Mouse (Mus musculus) embryonic fibroblast, embryonic 13.5 days (primary cell): ENCODE results near the gene Golim4. TPM values are rescaled to one million over a fixed set of nuclear protein-coding genes. Genes with fewer than 3 reads are reported as not detected.

ENCODE experiments used
- H3K27ac ChIP-seq: 2 replicates; pipeline ENCODE4 v1.5.1; 2012; ENCODE audit warnings: low read length, control low read depth, inconsistent platforms; ENCODE audit not compliant: insufficient read depth
- H3K4me1 ChIP-seq: 2 replicates; pipeline ENCODE4 v1.6.1; 2011; ENCODE audit warnings: low read length; ENCODE audit not compliant: control insufficient read depth, insufficient read depth
- H3K4me3 ChIP-seq: 2 replicates; pipeline ENCODE4 v1.5.1; 2011; ENCODE audit warnings: mild to moderate bottlenecking, control low read depth, low read length; ENCODE audit not compliant: insufficient read depth
- CTCF ChIP-seq: IDR thresholded peaks from 2 replicates; pipeline ENCODE4 v1.5.1; 2011; ENCODE audit warnings: mild to moderate bottlenecking, control low read depth, low read length, moderate library complexity, borderline replicate concordance; ENCODE audit not compliant: insufficient read depth
- POLR2A ChIP-seq: IDR thresholded peaks from 2 replicates; pipeline ENCODE4 v1.6.1; 2011; ENCODE audit warnings: low read depth, mild to moderate bottlenecking, control low read depth, low read length, moderate library complexity
- polyA plus RNA-seq: library from polyadenylated mRNA; stranded (reverse); fragments of >200 nt; gene quantifications from 2 replicates; pipeline ENCODE4 v1.2.4, GENCODE M21; 2011; ENCODE audit warnings: low read depth; ENCODE audit not compliant: missing spikeins, insufficient read length

Golim4 gene
- polyA plus RNA-seq, 1 experiment: 125 TPM

GRCm38 (mm10) chr3:75889323-75889722 lies 67.4 kb downstream of the Golim4 start:
- H3K4me1 ChIP-seq: no peaks in the 10 kb centered on the region
- TF ChIP-seq POLR2A (no peak), CTCF (no peak)
- no peak overlapping the region for H3K27ac ChIP-seq
- no peak overlapping the region for H3K4me3 ChIP-seq

DNA sequence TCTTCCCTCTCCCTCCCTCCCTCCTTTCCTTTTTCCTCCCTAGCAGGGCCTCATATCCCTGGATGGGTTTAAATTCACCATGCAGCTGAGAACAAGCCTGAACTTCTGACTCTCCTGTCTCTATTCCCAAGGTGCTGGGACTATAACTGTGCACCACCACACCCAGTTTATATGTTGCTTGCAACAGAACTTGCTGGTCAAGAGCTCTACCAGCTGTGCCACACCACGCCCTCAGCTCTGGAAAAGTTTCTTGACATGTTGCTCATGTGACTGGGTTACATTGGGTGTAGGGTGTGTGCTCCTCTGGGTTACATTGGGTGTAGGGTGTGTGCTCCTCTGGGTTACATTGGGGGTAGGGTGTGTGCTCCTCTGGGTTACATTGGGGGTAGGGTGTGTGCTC lies 75.2 kb downstream of the Golim4 start:
- no peak overlapping the region for H3K4me3 ChIP-seq
- no peak overlapping the region for H3K27ac ChIP-seq
- TF ChIP-seq POLR2A: no peak
- no peak for TF ChIP-seq CTCF
- H3K4me1 ChIP-seq: no peaks in the 10 kb centered on the region

- H3K4me1 ChIP-seq: no peaks in the 10 kb centered on the region
- H3K4me3 ChIP-seq: no peak overlapping the region
- no peak for TF ChIP-seq POLR2A
- TF ChIP-seq CTCF: no peak
- H3K27ac ChIP-seq: no peak overlapping the region
Measured at GRCm38 (mm10) chr3:75879269-75879668, 77.5 kb downstream of the Golim4 start.

DNA sequence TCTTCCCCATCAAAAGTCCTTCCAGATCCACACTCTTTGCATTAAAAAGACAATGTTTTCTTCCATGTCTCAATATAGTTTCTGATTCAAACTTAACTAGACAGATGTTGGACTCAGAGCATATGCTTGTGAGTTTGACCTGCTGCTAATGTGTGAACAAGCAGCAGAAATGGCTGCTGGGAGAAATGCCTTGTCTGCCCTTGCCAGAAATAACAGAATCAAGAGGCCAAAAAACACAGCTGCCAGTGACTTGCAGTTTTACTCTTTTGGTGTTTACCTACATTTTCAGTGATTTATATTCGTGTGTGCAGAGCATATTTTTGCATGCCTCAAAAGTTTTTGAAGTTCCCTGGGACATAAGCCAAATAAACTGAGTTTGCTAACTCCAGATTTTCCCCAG lies 87.9 kb downstream of the Golim4 start:
- Histone ChIP-seq H3K4me3 (no peak overlapping the region), H3K4me1 (no peaks in the 10 kb centered on the region), H3K27ac (peak overlapping the region; percentile 18; the same call in 1 of the 2 replicates)
- TF ChIP-seq POLR2A: no peak
- no peak for TF ChIP-seq CTCF

DNA sequence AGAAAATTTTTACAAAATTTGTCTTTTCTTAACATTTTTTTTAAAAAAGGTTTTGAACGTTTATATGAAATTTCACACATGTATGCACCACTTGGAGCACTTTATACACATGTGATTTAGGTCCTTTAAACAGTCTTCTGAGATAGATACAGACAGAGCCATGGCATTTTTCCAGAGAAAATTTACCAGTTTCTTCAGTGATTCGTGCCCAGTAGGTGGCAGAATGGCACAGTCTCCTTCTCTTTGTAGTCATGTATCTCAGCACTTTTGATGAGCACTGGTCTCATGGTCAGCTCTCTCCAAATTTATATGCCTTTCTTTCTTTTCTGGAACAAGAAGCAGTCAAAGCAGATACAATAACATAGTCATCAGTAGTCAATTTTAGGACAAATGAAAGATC lies 92.5 kb downstream of the Golim4 start:
- no peak overlapping the region for H3K4me3 ChIP-seq
- no peak overlapping the region for H3K27ac ChIP-seq
- no peak for TF ChIP-seq CTCF
- no peak for TF ChIP-seq POLR2A
- no peaks in the 10 kb centered on the region for H3K4me1 ChIP-seq

- H3K4me3 ChIP-seq: no peak overlapping the region
- TF ChIP-seq CTCF: peak; percentile 67; the same call in 1 of the 2 replicates
- TF ChIP-seq POLR2A: no peak
- no peaks in the 10 kb centered on the region for H3K4me1 ChIP-seq
- no peak overlapping the region for H3K27ac ChIP-seq
Measured at GRCm38 (mm10) chr3:75861677-75862076, 95.1 kb downstream of the Golim4 start.

DNA sequence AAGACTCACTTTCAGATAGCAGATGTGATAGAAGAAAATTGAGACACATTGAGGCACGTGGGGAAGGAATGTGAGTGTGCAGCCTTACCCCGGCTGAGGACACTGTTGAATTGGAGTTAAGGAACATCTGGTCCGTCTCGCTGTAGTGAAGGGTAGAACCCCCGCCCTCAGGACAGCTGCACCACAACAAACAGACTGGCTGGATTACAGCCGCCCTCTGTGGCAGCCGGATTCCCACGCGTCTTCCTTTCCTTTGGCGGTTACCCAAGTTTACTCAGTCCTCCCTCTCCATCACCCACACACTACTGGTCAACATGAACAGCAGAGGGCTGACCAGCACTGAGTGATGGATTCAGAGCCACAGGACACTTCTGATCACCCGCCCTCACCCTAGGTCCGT lies 96.0 kb downstream of the Golim4 start:
- no peak overlapping the region for H3K4me3 ChIP-seq
- H3K27ac ChIP-seq: no peak overlapping the region
- TF ChIP-seq CTCF: no peak
- TF ChIP-seq POLR2A: no peak
- no peaks in the 10 kb centered on the region for H3K4me1 ChIP-seq

DNA sequence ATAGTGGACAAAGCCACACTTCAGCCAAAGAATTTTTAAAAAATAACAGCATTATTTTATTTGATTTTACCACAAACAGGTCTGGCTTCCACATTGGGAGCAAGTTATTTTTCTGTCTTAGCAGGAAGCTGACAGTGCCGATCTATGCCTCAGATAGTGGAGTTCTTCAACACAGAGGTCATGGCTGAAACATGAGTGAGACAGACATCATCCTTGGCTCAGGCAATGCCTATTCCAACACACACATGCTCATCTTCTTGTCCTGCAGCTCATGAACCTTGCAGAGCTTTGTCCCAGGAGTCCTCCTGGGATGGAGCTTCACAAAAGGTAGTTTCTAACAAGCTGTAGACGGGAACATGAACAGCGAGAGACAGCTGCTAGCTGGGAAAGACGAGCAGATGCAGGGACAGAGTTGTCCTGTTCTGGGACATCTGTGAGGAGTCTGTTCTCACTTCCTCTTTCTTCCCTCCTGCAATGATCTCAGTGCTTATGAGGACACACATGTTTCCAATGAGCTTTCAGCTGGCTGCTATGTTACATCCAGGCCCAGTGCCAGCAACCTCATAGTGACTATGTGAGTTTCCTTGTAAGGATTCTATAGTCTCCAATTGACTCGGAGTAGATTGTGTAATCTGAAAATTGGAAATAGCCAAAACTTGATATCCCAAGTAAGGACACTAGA lies 121.3 kb downstream of the Golim4 start:
- TF ChIP-seq CTCF (no peak), POLR2A (no peak)
- H3K4me1 ChIP-seq: peaks cover 3% of the 10 kb centered on the region; the same call in 1 of the 2 replicates
- H3K4me3 ChIP-seq: no peak overlapping the region
- H3K27ac ChIP-seq: 0 out of 2 replicates have a peak overlapping the region, but pooled peaks have one; percentile 36

DNA sequence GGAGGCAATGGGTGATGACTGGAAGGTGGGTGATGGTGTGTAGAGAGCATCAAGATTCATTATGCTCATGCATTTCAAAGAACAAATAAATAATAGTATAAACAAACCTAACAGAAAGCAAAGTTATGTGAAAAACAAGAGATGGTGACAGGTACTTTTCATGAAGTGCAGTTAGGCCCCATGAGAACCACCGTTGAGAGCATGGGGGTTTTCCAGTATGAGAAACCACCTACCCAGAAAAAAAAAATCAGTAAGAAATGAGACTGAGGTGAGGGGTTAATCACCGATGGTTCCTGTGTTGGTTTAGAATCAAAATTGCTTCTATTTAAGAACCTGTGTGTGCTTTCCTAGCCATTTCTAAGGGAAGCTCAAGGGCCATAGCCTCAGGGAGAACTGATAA lies 121.9 kb downstream of the Golim4 start:
- TF ChIP-seq CTCF: no peak
- no peak for TF ChIP-seq POLR2A
- peaks cover 3% of the 10 kb centered on the region; the same call in 1 of the 2 replicates for H3K4me1 ChIP-seq
- H3K27ac ChIP-seq: no peak overlapping the region
- no peak overlapping the region for H3K4me3 ChIP-seq

Other genes starting within 250 kb of the Golim4 start
- not detected in 2 replicates for gene Gm29133, start 208.8 kb downstream of the Golim4 start, polyA plus RNA-seq
- gene Fstl5, start 117.3 kb upstream of the Golim4 start, polyA plus RNA-seq: not detected in 2 replicates